Mouse (Mus musculus): ENCODE data around the gene Golga2. TPM values are rescaled to one million over a fixed set of nuclear protein-coding genes. Genes with fewer than 3 reads are reported as not detected.
A peak's percentile ranks its signal among the peaks of the same experiment; 100 is the strongest.

The Golga2 gene
- polyA plus RNA-seq, 1 experiment from 2014 or later, result 7.0 TPM

GRCm38 (mm10) chr2:32248377-32249361 lies 38.5 kb upstream of the Golga2 start:
- WGBS (ENCODE audit: insufficient replicate concordance), result 77% methylated on average over 10 of the region's 10 CpGs

GRCm38 (mm10) chr2:32251791-32252527 lies 35.2 kb upstream of the Golga2 start:
- DNase-seq (no peak), ATAC-seq (peak; percentile 30)
- Histone ChIP-seq H3K4me3 (ENCODE audit: low read depth, low read length) (no peak overlapping the region), H3K4me2 (ENCODE audit: low read depth, low read length) (no peak overlapping the region), H3K27ac (ENCODE audit: low read depth) (no peak overlapping the region), H3K4me1 (ENCODE audit: insufficient read depth) (peaks cover under 1% of the 10 kb centered on the region; the same call in 1 of the 2 replicates), H3K9ac (replicated peaks) (no peak overlapping the region), H3K27me3 (ENCODE audit: insufficient read depth, low read length) (no peaks in the 10 kb centered on the region), H3K36me3 (replicated peaks; ENCODE audit: insufficient read depth, low read length) (peaks cover 47% of the 10 kb centered on the region), H3K9me3 (ENCODE audit: low read length) (no peaks in the 10 kb centered on the region)
- TF ChIP-seq EP300 (IDR thresholded peaks at IDR 0.05; ENCODE audit: low read depth), result no peak
- no peak for TF ChIP-seq CTCF (IDR thresholded peaks at IDR 0.05; ENCODE audit: low read depth)
- 72% methylated on average over 12 of the region's 12 CpGs for WGBS (ENCODE audit: insufficient replicate concordance)

More at GRCm38 (mm10) chr2:32248377-32249361, 38.5 kb upstream of the Golga2 start:
- no peaks in the 10 kb centered on the region for H3K9me3 ChIP-seq (ENCODE audit: low read length)
- no peak overlapping the region for H3K4me2 ChIP-seq (ENCODE audit: low read depth, low read length)
- TF ChIP-seq CTCF (IDR thresholded peaks at IDR 0.05; ENCODE audit: low read depth), result no peak
- no peaks in the 10 kb centered on the region for H3K27me3 ChIP-seq (ENCODE audit: insufficient read depth, low read length)
- no peak for ATAC-seq
- no peak for DNase-seq
- no peaks in the 10 kb centered on the region for H3K4me1 ChIP-seq (ENCODE audit: insufficient read depth)
- no peak overlapping the region for H3K9ac ChIP-seq (replicated peaks)
- peaks cover 46% of the 10 kb centered on the region for H3K36me3 ChIP-seq (replicated peaks; ENCODE audit: insufficient read depth, low read length)
- H3K4me3 ChIP-seq (ENCODE audit: low read depth, low read length), result no peak overlapping the region
- no peak overlapping the region for H3K27ac ChIP-seq (ENCODE audit: low read depth)

- 81% methylated on average over 5 of the region's 5 CpGs for WGBS (ENCODE audit: insufficient replicate concordance)
These were observed 34.5 kb upstream of the Golga2 start for GRCm38 (mm10) chr2:32252658-32253057.

GRCm38 (mm10) chr2:32253352-32253751 lies 33.8 kb upstream of the Golga2 start:
- H3K4me3 ChIP-seq (ENCODE audit: low read depth, low read length), result no peak overlapping the region
- no peak for TF ChIP-seq CTCF (IDR thresholded peaks at IDR 0.05; ENCODE audit: low read depth)
- no peak for TF ChIP-seq EP300 (IDR thresholded peaks at IDR 0.05; ENCODE audit: low read depth)
- WGBS (ENCODE audit: insufficient replicate concordance), result 95% methylated on average over 1 of the region's 1 CpGs
- H3K9me3 ChIP-seq (ENCODE audit: low read length), result no peaks in the 10 kb centered on the region
- no peak overlapping the region for H3K4me2 ChIP-seq (ENCODE audit: low read depth, low read length)
- peaks cover 50% of the 10 kb centered on the region for H3K36me3 ChIP-seq (replicated peaks; ENCODE audit: insufficient read depth, low read length)
- DNase-seq, result no peak
- H3K4me1 ChIP-seq (ENCODE audit: insufficient read depth), result peaks cover 3% of the 10 kb centered on the region; the same call in 1 of the 2 replicates
- ATAC-seq, result no peak
- no peaks in the 10 kb centered on the region for H3K27me3 ChIP-seq (ENCODE audit: insufficient read depth, low read length)
- no peak overlapping the region for H3K9ac ChIP-seq (replicated peaks)
- H3K27ac ChIP-seq (ENCODE audit: low read depth), result no peak overlapping the region

More at GRCm38 (mm10) chr2:32252658-32253057, 34.5 kb upstream of the Golga2 start:
- no peak for DNase-seq
- Histone ChIP-seq H3K36me3 (replicated peaks; ENCODE audit: insufficient read depth, low read length) (peaks cover 50% of the 10 kb centered on the region), H3K9ac (replicated peaks) (no peak overlapping the region), H3K4me2 (ENCODE audit: low read depth, low read length) (no peak overlapping the region), H3K4me3 (ENCODE audit: low read depth, low read length) (no peak overlapping the region), H3K27me3 (ENCODE audit: insufficient read depth, low read length) (no peaks in the 10 kb centered on the region), H3K27ac (ENCODE audit: low read depth) (no peak overlapping the region), H3K4me1 (ENCODE audit: insufficient read depth) (peaks cover 3% of the 10 kb centered on the region; the same call in 1 of the 2 replicates), H3K9me3 (ENCODE audit: low read length) (no peaks in the 10 kb centered on the region)
- no peak for ATAC-seq
- TF ChIP-seq CTCF (IDR thresholded peaks at IDR 0.05; ENCODE audit: low read depth) (no peak), EP300 (IDR thresholded peaks at IDR 0.05; ENCODE audit: low read depth) (no peak)

- ATAC-seq (no peak), DNase-seq (no peak)
- no peaks in the 10 kb centered on the region for H3K27me3 ChIP-seq (ENCODE audit: insufficient read depth, low read length)
- H3K27ac ChIP-seq (ENCODE audit: low read depth), result 0 out of 2 replicates have a peak overlapping the region, but pooled peaks have one; percentile 6
- H3K36me3 ChIP-seq (replicated peaks; ENCODE audit: insufficient read depth, low read length), result peaks cover 44% of the 10 kb centered on the region
- no peak overlapping the region for H3K9ac ChIP-seq (replicated peaks)
- no peak overlapping the region for H3K4me3 ChIP-seq (ENCODE audit: low read depth, low read length)
- no peak for TF ChIP-seq CTCF (IDR thresholded peaks at IDR 0.05; ENCODE audit: low read depth)
- TF ChIP-seq EP300 (IDR thresholded peaks at IDR 0.05; ENCODE audit: low read depth), result no peak
- H3K4me2 ChIP-seq (ENCODE audit: low read depth, low read length), result no peak overlapping the region
- H3K4me1 ChIP-seq (ENCODE audit: insufficient read depth), result peaks cover 11% of the 10 kb centered on the region
- WGBS (ENCODE audit: insufficient replicate concordance), result 80% methylated on average over 5 of the region's 5 CpGs
- no peaks in the 10 kb centered on the region for H3K9me3 ChIP-seq (ENCODE audit: low read length)
These were observed 32.6 kb upstream of the Golga2 start for GRCm38 (mm10) chr2:32254563-32254962.

GRCm38 (mm10) chr2:32256273-32256672 lies 30.9 kb upstream of the Golga2 start:
- ATAC-seq, result peak; percentile 68
- Histone ChIP-seq H3K36me3 (replicated peaks; ENCODE audit: insufficient read depth, low read length) (peaks cover 37% of the 10 kb centered on the region), H3K27me3 (ENCODE audit: insufficient read depth, low read length) (no peaks in the 10 kb centered on the region), H3K4me1 (ENCODE audit: insufficient read depth) (peaks cover 16% of the 10 kb centered on the region), H3K4me3 (ENCODE audit: low read depth, low read length) (no peak overlapping the region), H3K9me3 (ENCODE audit: low read length) (no peaks in the 10 kb centered on the region), H3K4me2 (ENCODE audit: low read depth, low read length) (peak overlapping the region; percentile 35), H3K27ac (ENCODE audit: low read depth) (peak overlapping the region; percentile 60), H3K9ac (replicated peaks) (no peak overlapping the region)
- WGBS (ENCODE audit: insufficient replicate concordance), result 72% methylated on average over 11 of the region's 11 CpGs
- TF ChIP-seq CTCF (IDR thresholded peaks at IDR 0.05; ENCODE audit: low read depth), result no peak
- TF ChIP-seq EP300 (IDR thresholded peaks at IDR 0.05; ENCODE audit: low read depth), result no peak
- peak; percentile 60 for DNase-seq

All from liver, postnatal 0 days (tissue).